Mouse (Mus musculus) stomach, embryonic 15.5 days (tissue): ENCODE data around the gene Terf2. TPM values are rescaled to one million over a fixed set of nuclear protein-coding genes. Genes with fewer than 3 reads are reported as not detected.

Experiments used
- ATAC-seq: fragments of 200-750 bp; cut with Nextera tagmentation; 2 replicates; pipeline ENCODE4 v1.8.0; 2017; ENCODE audit warnings: low read depth, moderate number of reproducible peaks, moderate TSS enrichment; ENCODE audit not compliant: insufficient read depth, low FRiP score
- H3K27ac ChIP-seq: fragments of 300-500 bp; sonication (generic); 2 replicates; pipeline ENCODE4 v1.5.1; 2015; ENCODE audit warnings: mild to moderate bottlenecking, inconsistent platforms
- H3K27me3 ChIP-seq: fragments of 300-500 bp; sonication (generic); replicated peaks from 2 replicates; pipeline ENCODE4 v1.6.1; 2015; ENCODE audit warnings: inconsistent platforms
- H3K36me3 ChIP-seq: fragments of 300-500 bp; sonication (generic); 2 replicates; pipeline ENCODE4 v1.6.1; 2015; ENCODE audit warnings: inconsistent platforms
- H3K4me1 ChIP-seq: fragments of 300-500 bp; sonication (generic); 2 replicates; pipeline ENCODE4 v1.6.1; 2015; ENCODE audit warnings: inconsistent platforms
- H3K4me2 ChIP-seq: fragments of 300-500 bp; sonication (generic); 2 replicates; pipeline ENCODE4 v1.6.1; 2015; ENCODE audit warnings: mild to moderate bottlenecking, inconsistent platforms
- H3K4me3 ChIP-seq: fragments of 300-500 bp; sonication (generic); replicated peaks from 2 replicates; pipeline ENCODE4 v1.5.1; 2015; ENCODE audit warnings: inconsistent platforms
- H3K9ac ChIP-seq: fragments of 300-500 bp; sonication (generic); 2 replicates; pipeline ENCODE4 v1.6.1; 2015; ENCODE audit warnings: inconsistent platforms
- H3K9me3 ChIP-seq: fragments of 300-500 bp; sonication (generic); 2 replicates; pipeline ENCODE4 v1.6.1; 2016; ENCODE audit warnings: inconsistent platforms
- WGBS: fragments of 180-500 bp; shearing (Covaris S2); methylation state at CpG from one replicate; pipeline ENCODE4 v1.1.7; 2015; 5-methylcytosine and 5-hydroxymethylcytosine counted together
- microRNA-seq: library from miRNA; unstranded; fragments of <30 nt; microRNA quantifications from one replicate; pipeline ENCODE4, GENCODE M21; 2016
- polyA plus RNA-seq: library from polyadenylated mRNA; unstranded; fragments of >200 nt; fragmentation: Nextera tagmentation; extraction: Ambion mirVana; gene quantifications from 2 replicates; pipeline ENCODE4 v1.2.1, GENCODE M21; 2015

The Terf2 gene
- polyA plus RNA-seq, 1 experiment from 2014 or later, result 16.1 TPM

- Histone ChIP-seq H3K9me3 (no peaks in the 10 kb centered on the region), H3K4me1 (no peaks in the 10 kb centered on the region), H3K27me3 (no peaks in the 10 kb centered on the region), H3K4me3 (no peak overlapping the region), H3K36me3 (no peaks in the 10 kb centered on the region), H3K9ac (no peak overlapping the region), H3K27ac (no peak overlapping the region), H3K4me2 (no peak overlapping the region)
- WGBS, result 85% methylated on average over 8 of the region's 8 CpGs
- ATAC-seq, result no peak
Observed at GRCm38 (mm10) chr8:107023479-107023878, 72.9 kb downstream of the Terf2 start.

Small RNA genes lying within 50 kb of the gene (microRNA-seq; reads per million reads assigned to microRNA genes)
- 2.3 reads per million, percentile 6 among the genes with 10 or more reads in this experiment for gene Mir7075

Other genes with a start within 250 kb of the Terf2 start
- gene Has3, start 226.3 kb downstream of the Terf2 start, polyA plus RNA-seq, result 0.23 and 0.62 TPM in 2 replicates
- gene Utp4, start 202.9 kb downstream of the Terf2 start, polyA plus RNA-seq, result 62.6 and 65.7 TPM in 2 replicates
- gene Sntb2, start 160.8 kb downstream of the Terf2 start, polyA plus RNA-seq, result 15.8 and 17.6 TPM in 2 replicates
- 62.0 and 62.9 TPM in 2 replicates for gene Vps4a, start 65.3 kb downstream of the Terf2 start, polyA plus RNA-seq
- gene Pdf, start 47.9 kb downstream of the Terf2 start, polyA plus RNA-seq, result 52.7 and 55.1 TPM in 2 replicates
- 36.8 and 39.4 TPM in 2 replicates for gene Cog8, start 39.9 kb downstream of the Terf2 start, polyA plus RNA-seq
- 73.0 and 82.9 TPM in 2 replicates for gene Nip7, start 39.7 kb downstream of the Terf2 start, polyA plus RNA-seq
- 86.6 and 115 TPM in 2 replicates for gene Tmed6, start 30.9 kb downstream of the Terf2 start, polyA plus RNA-seq
- gene Cyb5b, start 54.1 kb upstream of the Terf2 start, polyA plus RNA-seq, result 92.0 and 108 TPM in 2 replicates
- gene Nfat5, start 196.9 kb upstream of the Terf2 start, polyA plus RNA-seq, result 11.5 and 12.3 TPM in 2 replicates